Mouse (Mus musculus) forebrain, embryonic 15.5 days (tissue): Measurements from ENCODE around the gene Kcnk2. TPM values are rescaled to one million over a fixed set of nuclear protein-coding genes. Genes with fewer than 3 reads are reported as not detected.
A peak's percentile ranks its signal among the peaks of the same experiment; 100 is the strongest.

ENCODE experiments used
- ATAC-seq: fragments of 200-750 bp; cut with Nextera tagmentation; replicated peaks from 2 replicates; pipeline ENCODE4 v1.8.0; 2017; ENCODE audit warnings: mild to moderate bottlenecking, moderate TSS enrichment, moderate library complexity
- H3K27ac ChIP-seq: fragments of 300-500 bp; sonication (generic); replicated peaks from 2 replicates; pipeline ENCODE4 v1.5.1; 2015; ENCODE audit warnings: mild to moderate bottlenecking, inconsistent platforms
- H3K27me3 ChIP-seq: fragments of 300-500 bp; sonication (generic); 2 replicates; pipeline ENCODE4 v1.6.1; 2015; ENCODE audit warnings: inconsistent platforms
- H3K36me3 ChIP-seq: fragments of 300-500 bp; sonication (generic); 2 replicates; pipeline ENCODE4 v1.6.1; 2015; ENCODE audit warnings: mild to moderate bottlenecking, inconsistent platforms
- H3K4me1 ChIP-seq: fragments of 300-500 bp; sonication (generic); 2 replicates; pipeline ENCODE4 v1.6.1; 2015; ENCODE audit warnings: inconsistent platforms
- H3K4me2 ChIP-seq: fragments of 300-500 bp; sonication (generic); replicated peaks from 2 replicates; pipeline ENCODE4 v1.6.1; 2015; ENCODE audit warnings: mild to moderate bottlenecking, inconsistent platforms
- H3K4me3 ChIP-seq: fragments of 300-500 bp; sonication (generic); 2 replicates; pipeline ENCODE4 v1.5.1; 2015; ENCODE audit warnings: mild to moderate bottlenecking, inconsistent platforms
- H3K9ac ChIP-seq: fragments of 300-500 bp; sonication (generic); replicated peaks from 2 replicates; pipeline ENCODE4 v1.6.1; 2015; ENCODE audit warnings: mild to moderate bottlenecking, inconsistent platforms
- H3K9me3 ChIP-seq: fragments of 300-500 bp; sonication (generic); 2 replicates; pipeline ENCODE4 v1.6.1; 2016; ENCODE audit warnings: inconsistent platforms
- whole genome bisulfite sequencing: fragments of 180-500 bp; shearing (Covaris S2); methylation state at CpG from one replicate; pipeline ENCODE4 v1.1.7; 2015; ENCODE audit warnings: mixed read lengths; 5-methylcytosine and 5-hydroxymethylcytosine counted together
- polyA plus RNA-seq: library from polyadenylated mRNA; unstranded; fragments of >200 nt; fragmentation: Nextera tagmentation; extraction: Ambion mirVana; gene quantifications from 2 replicates; pipeline ENCODE4 v1.2.1, GENCODE M21; 2015

The Kcnk2 gene
- 23.9 and 24.7 TPM in 2 replicates for polyA plus RNA-seq

GRCm38 (mm10) chr1:189402223-189402943 is at the start of gene Kcnk2:
Kcnk2 (minus strand) TSS chr1:189402273.
- Histone ChIP-seq H3K4me2 (no peak within 1 kb of the TSS), H3K4me1 (no peaks in the 10 kb centered on the region), H3K9me3 (no peaks in the 10 kb centered on the region), H3K27ac (no peak within 1 kb of the TSS), H3K9ac (no peak within 1 kb of the TSS), H3K36me3 (no peaks in the 10 kb centered on the region), H3K4me3 (no peak within 1 kb of the TSS), H3K27me3 (no peaks in the 10 kb centered on the region)
- no peak for ATAC-seq
- 50% methylated on average over 14 of the region's 14 CpGs for WGBS

- Histone ChIP-seq H3K4me3 (no peak overlapping the region), H3K9me3 (no peaks in the 10 kb centered on the region), H3K27me3 (no peaks in the 10 kb centered on the region), H3K36me3 (no peaks in the 10 kb centered on the region), H3K27ac (no peak overlapping the region), H3K4me2 (no peak overlapping the region), H3K4me1 (no peaks in the 10 kb centered on the region), H3K9ac (no peak overlapping the region)
- ATAC-seq, result no peak
- 86% methylated on average over 9 of the region's 9 CpGs for WGBS
Measured at GRCm38 (mm10) chr1:189440741-189441140, 38.7 kb upstream of the Kcnk2 start.

GRCm38 (mm10) chr1:189437126-189437525 is 35.1 kb upstream of the Kcnk2 start:
- Histone ChIP-seq H3K27ac (no peak overlapping the region), H3K4me3 (no peak overlapping the region), H3K9ac (no peak overlapping the region), H3K4me1 (no peaks in the 10 kb centered on the region), H3K36me3 (no peaks in the 10 kb centered on the region), H3K4me2 (no peak overlapping the region), H3K27me3 (no peaks in the 10 kb centered on the region), H3K9me3 (no peaks in the 10 kb centered on the region)
- ATAC-seq, result no peak
- WGBS, result 63% methylated on average over 5 of the region's 5 CpGs

GRCm38 (mm10) chr1:189435452-189435851 is 33.4 kb upstream of the Kcnk2 start:
- H3K9ac ChIP-seq, result no peak overlapping the region
- H3K4me3 ChIP-seq, result no peak overlapping the region
- H3K36me3 ChIP-seq, result no peaks in the 10 kb centered on the region
- H3K4me2 ChIP-seq, result no peak overlapping the region
- WGBS, result 76% methylated on average over 10 of the region's 10 CpGs
- no peaks in the 10 kb centered on the region for H3K4me1 ChIP-seq
- H3K9me3 ChIP-seq, result no peaks in the 10 kb centered on the region
- H3K27ac ChIP-seq, result 0 out of 2 replicates have a peak overlapping the region, but pooled peaks have one; percentile 8
- no peaks in the 10 kb centered on the region for H3K27me3 ChIP-seq
- no peak; the same call in 1 of the 2 replicates for ATAC-seq

- Histone ChIP-seq H3K9me3 (no peaks in the 10 kb centered on the region), H3K4me1 (no peaks in the 10 kb centered on the region), H3K4me3 (no peak overlapping the region), H3K27me3 (no peaks in the 10 kb centered on the region), H3K27ac (no peak overlapping the region), H3K36me3 (no peaks in the 10 kb centered on the region), H3K9ac (no peak overlapping the region), H3K4me2 (no peak overlapping the region)
- no peak for ATAC-seq
- 12% methylated on average over 5 of the region's 5 CpGs for WGBS
Measured at GRCm38 (mm10) chr1:189431479-189431878, 29.4 kb upstream of the Kcnk2 start.

GRCm38 (mm10) chr1:189430534-189430933 is 28.5 kb upstream of the Kcnk2 start:
- H3K27ac ChIP-seq, result no peak overlapping the region
- no peak overlapping the region for H3K4me2 ChIP-seq
- H3K9me3 ChIP-seq, result no peaks in the 10 kb centered on the region
- H3K36me3 ChIP-seq, result no peaks in the 10 kb centered on the region
- H3K4me1 ChIP-seq, result no peaks in the 10 kb centered on the region
- H3K9ac ChIP-seq, result no peak overlapping the region
- WGBS, result 25% methylated on average over 4 of the region's 4 CpGs
- no peak for ATAC-seq
- no peak overlapping the region for H3K4me3 ChIP-seq
- no peaks in the 10 kb centered on the region for H3K27me3 ChIP-seq

- no peak for ATAC-seq
- Histone ChIP-seq H3K4me3 (no peak overlapping the region), H3K9ac (no peak overlapping the region), H3K4me1 (no peaks in the 10 kb centered on the region), H3K27ac (no peak overlapping the region), H3K4me2 (no peak overlapping the region), H3K36me3 (no peaks in the 10 kb centered on the region), H3K9me3 (no peaks in the 10 kb centered on the region), H3K27me3 (no peaks in the 10 kb centered on the region)
- 70% methylated on average over 10 of the region's 10 CpGs for WGBS
Measured at GRCm38 (mm10) chr1:189429566-189429965, 27.5 kb upstream of the Kcnk2 start.

- Histone ChIP-seq H3K4me2 (no peak overlapping the region), H3K9me3 (no peaks in the 10 kb centered on the region), H3K36me3 (no peaks in the 10 kb centered on the region), H3K4me3 (no peak overlapping the region), H3K27ac (no peak overlapping the region), H3K4me1 (no peaks in the 10 kb centered on the region), H3K9ac (no peak overlapping the region), H3K27me3 (no peaks in the 10 kb centered on the region)
- 62% methylated on average over 11 of the region's 11 CpGs for WGBS
- ATAC-seq, result no peak
Measured at GRCm38 (mm10) chr1:189426252-189426651, 24.2 kb upstream of the Kcnk2 start.

GRCm38 (mm10) chr1:189419914-189420313 is 17.8 kb upstream of the Kcnk2 start:
- no peaks in the 10 kb centered on the region for H3K27me3 ChIP-seq
- no peak overlapping the region for H3K27ac ChIP-seq
- no peak overlapping the region for H3K4me2 ChIP-seq
- no peaks in the 10 kb centered on the region for H3K9me3 ChIP-seq
- H3K4me1 ChIP-seq, result no peaks in the 10 kb centered on the region
- H3K9ac ChIP-seq, result no peak overlapping the region
- 62% methylated on average over 1 of the region's 1 CpGs for WGBS
- no peak for ATAC-seq
- H3K4me3 ChIP-seq, result no peak overlapping the region
- H3K36me3 ChIP-seq, result no peaks in the 10 kb centered on the region

- Histone ChIP-seq H3K4me1 (no peaks in the 10 kb centered on the region), H3K9me3 (no peaks in the 10 kb centered on the region), H3K27me3 (no peaks in the 10 kb centered on the region), H3K4me2 (no peak overlapping the region), H3K9ac (no peak overlapping the region), H3K4me3 (no peak overlapping the region), H3K36me3 (no peaks in the 10 kb centered on the region), H3K27ac (no peak overlapping the region)
- 93% methylated on average over 6 of the region's 6 CpGs for WGBS
- ATAC-seq, result no peak
Measured at GRCm38 (mm10) chr1:189409906-189410305, 7.8 kb upstream of the Kcnk2 start.

- H3K36me3 ChIP-seq, result no peaks in the 10 kb centered on the region
- no peaks in the 10 kb centered on the region for H3K9me3 ChIP-seq
- H3K27ac ChIP-seq, result no peak overlapping the region
- no peak overlapping the region for H3K4me2 ChIP-seq
- 80% methylated on average over 10 of the region's 10 CpGs for WGBS
- no peaks in the 10 kb centered on the region for H3K27me3 ChIP-seq
- H3K9ac ChIP-seq, result no peak overlapping the region
- ATAC-seq, result no peak
- no peaks in the 10 kb centered on the region for H3K4me1 ChIP-seq
- H3K4me3 ChIP-seq, result no peak overlapping the region
Measured at GRCm38 (mm10) chr1:189405221-189405620, 3.1 kb upstream of the Kcnk2 start.

GRCm38 (mm10) chr1:189403546-189403945 is 1.5 kb upstream of the Kcnk2 start:
- ATAC-seq, result no peak
- Histone ChIP-seq H3K9ac (no peak overlapping the region), H3K27me3 (no peaks in the 10 kb centered on the region), H3K36me3 (no peaks in the 10 kb centered on the region), H3K4me3 (no peak overlapping the region), H3K27ac (no peak overlapping the region), H3K4me1 (no peaks in the 10 kb centered on the region), H3K9me3 (no peaks in the 10 kb centered on the region), H3K4me2 (no peak overlapping the region)
- WGBS, result 83% methylated on average over 6 of the region's 6 CpGs

- Histone ChIP-seq H3K4me2 (no peak overlapping the region), H3K9me3 (no peaks in the 10 kb centered on the region), H3K4me3 (no peak overlapping the region), H3K27ac (no peak overlapping the region), H3K36me3 (no peaks in the 10 kb centered on the region), H3K4me1 (no peaks in the 10 kb centered on the region), H3K27me3 (no peaks in the 10 kb centered on the region), H3K9ac (no peak overlapping the region)
- WGBS, result 83% methylated on average over 4 of the region's 4 CpGs
- no peak for ATAC-seq
Measured at GRCm38 (mm10) chr1:189403139-189403538, 1.1 kb upstream of the Kcnk2 start.
